Mouse (Mus musculus) cerebellum, adult 2 months (tissue): ENCODE measurements at regions not wholly inside any gene's neighbourhood (a gene's known extent, or its start where the extent isn't known, plus 50 kb on each side); places are given as distances from the start of the nearest gene placed in this dataset.

Source experiments
- CTCF ChIP-seq: fragments of 200-500 bp; IDR thresholded peaks from 2 replicates; pipeline ENCODE4 v1.5.1; 2011; ENCODE audit warnings: low read depth, mild to moderate bottlenecking, control low read depth, low read length, moderate library complexity, borderline replicate concordance; ENCODE audit not compliant: insufficient read depth
- POLR2A ChIP-seq: fragments of 200-500 bp; IDR thresholded peaks from 2 replicates; pipeline ENCODE4 v1.6.1; 2011; ENCODE audit warnings: low read length, control low read depth, borderline replicate concordance; ENCODE audit not compliant: insufficient read depth

GRCm38 (mm10) chr8:6350460-6350859 is 1245.3 kb upstream of the Slc10a2 start:
- TF ChIP-seq POLR2A (no peak), CTCF (no peak)
